Comparison of ENCODE assay signal across 31 mouse cellular contexts in genomic region chr9:119844724-119845123, GRCm38 (mm10). TPM values are rescaled to one million over a fixed set of nuclear protein-coding genes. Genes with fewer than 3 reads are reported as not detected.
A peak's percentile ranks its signal among the peaks of the same experiment; 100 is the strongest.
DNase-seq lines count a peak whose midpoint lies in the region; ATAC-seq and TF ChIP-seq lines count a peak whose summit lies in the region.
"Had no signal": no experiment of that assay in that cellular context is flagged by ENCODE, and none has a peak within 500 bp of the region (broad histone marks: within the 10 kb centered on the region; RNA-seq: fewer than 3 reads in every experiment).

No protein-coding gene starts in this region.

- 22% methylated on average over 5 of the region's 5 CpGs for WGBS in forebrain, embryonic 11.5 days
- 20% methylated on average over 5 of the region's 5 CpGs for WGBS in forebrain, embryonic 12.5 days
- 24% methylated on average over 5 of the region's 5 CpGs for WGBS in intestine, embryonic 14.5 days
- WGBS in intestine, postnatal 0 days, result 16% methylated on average over 5 of the region's 5 CpGs
- 13% methylated on average over 5 of the region's 5 CpGs for WGBS in limb, embryonic 13.5 days

- H3K9me3 ChIP-seq in forebrain, embryonic 11.5 days (ENCODE audit: control insufficient read depth, low read length), result no peaks in the 10 kb centered on the region
- H3K9me3 ChIP-seq in forebrain, embryonic 12.5 days, result no peaks in the 10 kb centered on the region
- H3K9me3 ChIP-seq in intestine, embryonic 14.5 days (ENCODE audit: control insufficient read depth, low read length), result no peaks in the 10 kb centered on the region
- no peaks in the 10 kb centered on the region for H3K9me3 ChIP-seq in intestine, postnatal 0 days (ENCODE audit: control insufficient read depth)
- no peaks in the 10 kb centered on the region for H3K9me3 ChIP-seq in limb, embryonic 13.5 days
- H3K9me3 ChIP-seq: embryonic facial prominence, embryonic 13.5 days; heart, embryonic 10.5 days; heart, embryonic 15.5 days; hindbrain, embryonic 12.5 days had no signal

- H3K4me1 ChIP-seq in forebrain, embryonic 11.5 days (replicated peaks; ENCODE audit: control insufficient read depth, insufficient read depth, low read length), result peaks cover 16% of the 10 kb centered on the region; the same call in 1 of the 2 replicates
- H3K4me1 ChIP-seq in forebrain, embryonic 12.5 days, result peaks cover 60% of the 10 kb centered on the region
- H3K4me1 ChIP-seq in intestine, embryonic 14.5 days (replicated peaks; ENCODE audit: control insufficient read depth, insufficient read depth, low read length), result no peaks in the 10 kb centered on the region
- H3K4me1 ChIP-seq in intestine, postnatal 0 days (replicated peaks; ENCODE audit: control insufficient read depth, insufficient read depth, low read length), result no peaks in the 10 kb centered on the region
- peaks cover 52% of the 10 kb centered on the region for H3K4me1 ChIP-seq in limb, embryonic 13.5 days
- H3K4me1 ChIP-seq: heart, embryonic 15.5 days had no signal

- H3K4me3 ChIP-seq in forebrain, embryonic 11.5 days (ENCODE audit: low read depth, low read length), result no peak overlapping the region
- H3K4me3 ChIP-seq in forebrain, embryonic 12.5 days (replicated peaks), result no peak overlapping the region
- no peak overlapping the region for H3K4me3 ChIP-seq in intestine, embryonic 14.5 days (ENCODE audit: low read depth, low read length)
- H3K4me3 ChIP-seq in intestine, postnatal 0 days (ENCODE audit: low read depth, low read length), result no peak overlapping the region
- no peak overlapping the region for H3K4me3 ChIP-seq in limb, embryonic 13.5 days
- H3K4me3 ChIP-seq: embryonic facial prominence, embryonic 13.5 days; heart, embryonic 10.5 days; heart, embryonic 15.5 days; hindbrain, embryonic 12.5 days had no signal

- H3K27me3 ChIP-seq in forebrain, embryonic 11.5 days (ENCODE audit: control insufficient read depth, insufficient read depth, low read length), result no peaks in the 10 kb centered on the region; the same call in 1 of the 2 replicates
- peaks cover 24% of the 10 kb centered on the region; the same call in 1 of the 2 replicates for H3K27me3 ChIP-seq in forebrain, embryonic 12.5 days
- H3K27me3 ChIP-seq in intestine, embryonic 14.5 days (replicated peaks; ENCODE audit: control insufficient read depth, insufficient read depth, low read length), result no peaks in the 10 kb centered on the region
- H3K27me3 ChIP-seq in intestine, postnatal 0 days (replicated peaks; ENCODE audit: control insufficient read depth, insufficient read depth, low read length), result no peaks in the 10 kb centered on the region
- H3K27me3 ChIP-seq in limb, embryonic 13.5 days, result peaks cover 7% of the 10 kb centered on the region; the same call in 1 of the 2 replicates
- H3K27me3 ChIP-seq: embryonic facial prominence, embryonic 13.5 days; heart, embryonic 15.5 days; hindbrain, embryonic 12.5 days; Patski had no signal

- no peak overlapping the region for H3K27ac ChIP-seq in forebrain, embryonic 11.5 days (ENCODE audit: low read depth, low read length)
- H3K27ac ChIP-seq in forebrain, embryonic 12.5 days, result no peak overlapping the region; the same call in 1 of the 2 replicates
- peak overlapping the region; percentile 22; the same call in 1 of the 2 replicates for H3K27ac ChIP-seq in intestine, embryonic 14.5 days (ENCODE audit: low read depth)
- H3K27ac ChIP-seq in intestine, postnatal 0 days (ENCODE audit: low read depth, low read length), result no peak overlapping the region
- H3K27ac ChIP-seq in limb, embryonic 13.5 days, result peak overlapping the region; percentile 61; the same call in 1 of the 2 replicates
- H3K27ac ChIP-seq: embryonic facial prominence, embryonic 13.5 days; heart, embryonic 10.5 days; heart, embryonic 15.5 days; hindbrain, embryonic 12.5 days; liver, embryonic 14.5 days had no signal

- TF ChIP-seq CTCF in intestine, postnatal 0 days (IDR thresholded peaks at IDR 0.05; ENCODE audit: low read depth), result no peak

- DNase-seq in forebrain, embryonic 11.5 days (ENCODE audit: low spot score), result peak; percentile 33
- DNase-seq in intestine, embryonic 14.5 days (ENCODE audit: low spot score), result no peak
- DNase-seq in forelimb bud, embryonic 11.5 days (ENCODE audit: low read depth, low spot score), result peak; percentile 61
- DNase-seq in urinary bladder, postnatal 14 days (ENCODE audit: low spot score), result no peak
- DNase-seq: adrenal gland, postnatal 14 days; cerebellum, adult 18-20 months; cerebellum, postnatal 10 days; gastrocnemius, postnatal 14 days; heart, postnatal 36 days; kidney, adult 9 months; kidney, postnatal 10 days; layer of hippocampus, adult 9-11 months; liver; lung, adult 2 months; lung, postnatal 14 days; right cerebral cortex, postnatal 25 days; thymus, adult 18-20 months; thymus, postnatal 25 days had no signal

- no peak overlapping the region for H3K9ac ChIP-seq in forebrain, embryonic 11.5 days (ENCODE audit: low read length)
- no peak overlapping the region for H3K9ac ChIP-seq in forebrain, embryonic 12.5 days
- no peak overlapping the region for H3K9ac ChIP-seq in intestine, embryonic 14.5 days (ENCODE audit: low read length)
- no peak overlapping the region for H3K9ac ChIP-seq in intestine, postnatal 0 days (ENCODE audit: low read depth, low read length)
- H3K9ac ChIP-seq in limb, embryonic 13.5 days, result no peak overlapping the region
- H3K9ac ChIP-seq: embryonic facial prominence, embryonic 13.5 days; heart, embryonic 15.5 days; hindbrain, embryonic 12.5 days; liver, embryonic 14.5 days had no signal

- ATAC-seq in forebrain, embryonic 11.5 days (replicated peaks; ENCODE audit: low FRiP score), result no peak
- no peak for ATAC-seq in forebrain, embryonic 12.5 days (ENCODE audit: low FRiP score)
- ATAC-seq in intestine, embryonic 14.5 days (replicated peaks; ENCODE audit: low FRiP score, low TSS enrichment, low read depth), result peak; percentile 55; the same call in 1 of the 2 replicates
- no peak for ATAC-seq in intestine, postnatal 0 days
- ATAC-seq in limb, embryonic 13.5 days (ENCODE audit: low FRiP score, low read depth), result peak; percentile 69; the same call in 1 of the 2 replicates
- ATAC-seq: inflammation-experienced regulatory T-cells, adult 6 months; midbrain, embryonic 16.5 days; Patski had no signal

- no peaks in the 10 kb centered on the region for H3K36me3 ChIP-seq in forebrain, embryonic 11.5 days (ENCODE audit: control insufficient read depth, insufficient read depth, low read length)
- H3K36me3 ChIP-seq in forebrain, embryonic 12.5 days (replicated peaks), result no peaks in the 10 kb centered on the region
- no peaks in the 10 kb centered on the region for H3K36me3 ChIP-seq in intestine, embryonic 14.5 days (ENCODE audit: control insufficient read depth, insufficient read depth, low read length)
- H3K36me3 ChIP-seq in intestine, postnatal 0 days (ENCODE audit: control insufficient read depth, insufficient read depth), result no peaks in the 10 kb centered on the region
- no peaks in the 10 kb centered on the region for H3K36me3 ChIP-seq in limb, embryonic 13.5 days
- H3K36me3 ChIP-seq: embryonic facial prominence, embryonic 13.5 days; heart, embryonic 10.5 days; heart, embryonic 15.5 days; hindbrain, embryonic 12.5 days had no signal

- H3K4me2 ChIP-seq in forebrain, embryonic 11.5 days (ENCODE audit: low read depth, low read length, severe bottlenecking), result no peak overlapping the region
- H3K4me2 ChIP-seq in forebrain, embryonic 12.5 days, result no peak overlapping the region
- H3K4me2 ChIP-seq in intestine, embryonic 14.5 days (ENCODE audit: low read length), result no peak overlapping the region
- no peak overlapping the region for H3K4me2 ChIP-seq in intestine, postnatal 0 days (replicated peaks; ENCODE audit: low read depth)
- H3K4me2 ChIP-seq in limb, embryonic 13.5 days (replicated peaks), result peak overlapping the region; percentile 28
- H3K4me2 ChIP-seq: embryonic facial prominence, embryonic 13.5 days; heart, embryonic 15.5 days; hindbrain, embryonic 12.5 days; midbrain, embryonic 11.5 days had no signal

RNA-seq across cellular contexts. Expression of gene Scn11a, which starts 19.5 kb away (rescaled TPM):
- polyA plus RNA-seq in forebrain, embryonic 11.5 days (2014; fragmentation: Nextera tagmentation; extraction: Ambion mirVana), result 1.1 and 1.5 TPM in 2 replicates
- polyA plus RNA-seq in forebrain, embryonic 12.5 days (2016; fragmentation: Nextera tagmentation; extraction: Ambion mirVana), result 0.87 and 0.88 TPM in 2 replicates
- 0.04 and 0.05 TPM in 2 replicates for polyA plus RNA-seq in intestine, embryonic 14.5 days (2014; fragmentation: Nextera tagmentation; extraction: Ambion mirVana)
- 0.20 and 0.25 TPM in 2 replicates for polyA plus RNA-seq in intestine, postnatal 0 days (2015; fragmentation: Nextera tagmentation; extraction: Ambion mirVana)
- 0.04 and 0.05 TPM in 2 replicates for polyA plus RNA-seq in limb, embryonic 13.5 days (2015; fragmentation: Nextera tagmentation; extraction: Ambion mirVana)
- polyA plus RNA-seq: embryonic facial prominence, embryonic 13.5 days; neural tube, embryonic 11.5 days; Patski had no signal

RNA-seq across cellular contexts. Expression of gene Wdr48, which starts 50.0 kb away (rescaled TPM):
- 60.7 and 67.0 TPM in 2 replicates for polyA plus RNA-seq in forebrain, embryonic 11.5 days (2014; fragmentation: Nextera tagmentation; extraction: Ambion mirVana)
- polyA plus RNA-seq in forebrain, embryonic 12.5 days (2016; fragmentation: Nextera tagmentation; extraction: Ambion mirVana), result 77.1 and 87.1 TPM in 2 replicates
- polyA plus RNA-seq in intestine, embryonic 14.5 days (2014; fragmentation: Nextera tagmentation; extraction: Ambion mirVana), result 49.0 and 51.7 TPM in 2 replicates
- 14.3 and 16.5 TPM in 2 replicates for polyA plus RNA-seq in intestine, postnatal 0 days (2015; fragmentation: Nextera tagmentation; extraction: Ambion mirVana)
- 51.5 and 60.3 TPM in 2 replicates for polyA plus RNA-seq in limb, embryonic 13.5 days (2015; fragmentation: Nextera tagmentation; extraction: Ambion mirVana)

Comparison
In these comparisons a context has a peak if more than half of its experiments do, and no peak if none do; other contexts are left out.
1. ATAC-seq: peak in intestine, embryonic 14.5 days (single experiment) and limb, embryonic 13.5 days (single experiment); none in forebrain, embryonic 11.5 days (single experiment), forebrain, embryonic 12.5 days (single experiment) and intestine, postnatal 0 days (single experiment).
2. H3K27ac ChIP-seq: peak in intestine, embryonic 14.5 days (single experiment) and limb, embryonic 13.5 days (single experiment); none in forebrain, embryonic 11.5 days (single experiment), forebrain, embryonic 12.5 days (single experiment) and intestine, postnatal 0 days (single experiment).
3. DNase-seq: peak in forebrain, embryonic 11.5 days (single experiment) and forelimb bud, embryonic 11.5 days (single experiment); none in intestine, embryonic 14.5 days (single experiment) and urinary bladder, postnatal 14 days (single experiment).